Mouse (Mus musculus): ENCODE measurements around the gene Parva. TPM values are rescaled to one million over a fixed set of nuclear protein-coding genes. Genes with fewer than 3 reads are reported as not detected.

Parva gene
- polyA plus RNA-seq, 1 experiment from 2014 or later: 17.4 TPM

- 43% methylated on average over 7 of the region's 7 CpGs for WGBS
- Histone ChIP-seq H3K27me3 (replicated peaks; ENCODE audit: control insufficient read depth, insufficient read depth, low read length) (no peaks in the 10 kb centered on the region), H3K9ac (ENCODE audit: low read length) (no peak overlapping the region), H3K4me1 (ENCODE audit: control insufficient read depth, insufficient read depth, low read length) (peaks cover 18% of the 10 kb centered on the region), H3K4me3 (ENCODE audit: low read depth, low read length) (no peak overlapping the region), H3K4me2 (ENCODE audit: low read length) (no peak overlapping the region), H3K9me3 (replicated peaks; ENCODE audit: control insufficient read depth, low read length) (no peaks in the 10 kb centered on the region), H3K27ac (ENCODE audit: low read depth, low read length) (no peak overlapping the region), H3K36me3 (ENCODE audit: control insufficient read depth, insufficient read depth, low read length) (no peaks in the 10 kb centered on the region)
- DNase-seq (ENCODE audit: low spot score): peak; percentile 63
- ATAC-seq: no peak
These were observed 44.0 kb downstream of the Parva start for GRCm38 (mm10) chr7:112471316-112471715.

GRCm38 (mm10) chr7:112472024-112472707 is 44.9 kb downstream of the Parva start:
- H3K9ac ChIP-seq (ENCODE audit: low read length): no peak overlapping the region
- no peaks in the 10 kb centered on the region for H3K9me3 ChIP-seq (replicated peaks; ENCODE audit: control insufficient read depth, low read length)
- no peak overlapping the region for H3K4me2 ChIP-seq (ENCODE audit: low read length)
- peaks cover 18% of the 10 kb centered on the region for H3K4me1 ChIP-seq (ENCODE audit: control insufficient read depth, insufficient read depth, low read length)
- ATAC-seq (no peak), DNase-seq (ENCODE audit: low spot score) (no peak)
- no peak overlapping the region for H3K4me3 ChIP-seq (ENCODE audit: low read depth, low read length)
- no peaks in the 10 kb centered on the region for H3K27me3 ChIP-seq (replicated peaks; ENCODE audit: control insufficient read depth, insufficient read depth, low read length)
- H3K27ac ChIP-seq (ENCODE audit: low read depth, low read length): no peak overlapping the region
- no peaks in the 10 kb centered on the region for H3K36me3 ChIP-seq (ENCODE audit: control insufficient read depth, insufficient read depth, low read length)
- WGBS: 85% methylated on average over 10 of the region's 10 CpGs

- Histone ChIP-seq H3K9ac (ENCODE audit: low read length) (no peak overlapping the region), H3K27me3 (replicated peaks; ENCODE audit: control insufficient read depth, insufficient read depth, low read length) (no peaks in the 10 kb centered on the region), H3K4me2 (ENCODE audit: low read length) (no peak overlapping the region), H3K27ac (ENCODE audit: low read depth, low read length) (no peak overlapping the region), H3K9me3 (replicated peaks; ENCODE audit: control insufficient read depth, low read length) (no peaks in the 10 kb centered on the region), H3K4me3 (ENCODE audit: low read depth, low read length) (no peak overlapping the region), H3K36me3 (ENCODE audit: control insufficient read depth, insufficient read depth, low read length) (no peaks in the 10 kb centered on the region), H3K4me1 (ENCODE audit: control insufficient read depth, insufficient read depth, low read length) (peaks cover 13% of the 10 kb centered on the region)
- DNase-seq (ENCODE audit: low spot score) (no peak), ATAC-seq (no peak)
- 66% methylated on average over 9 of the region's 9 CpGs for WGBS
These were observed 45.5 kb downstream of the Parva start for GRCm38 (mm10) chr7:112472708-112473281.

GRCm38 (mm10) chr7:112473649-112474435 is 46.5 kb downstream of the Parva start:
- DNase-seq (ENCODE audit: low spot score): peak; percentile 59
- H3K27me3 ChIP-seq (replicated peaks; ENCODE audit: control insufficient read depth, insufficient read depth, low read length): no peaks in the 10 kb centered on the region
- H3K4me2 ChIP-seq (ENCODE audit: low read length): no peak overlapping the region
- H3K4me3 ChIP-seq (ENCODE audit: low read depth, low read length): no peak overlapping the region
- no peak overlapping the region for H3K9ac ChIP-seq (ENCODE audit: low read length)
- no peaks in the 10 kb centered on the region for H3K36me3 ChIP-seq (ENCODE audit: control insufficient read depth, insufficient read depth, low read length)
- WGBS: 26% methylated on average over 14 of the region's 14 CpGs
- H3K9me3 ChIP-seq (replicated peaks; ENCODE audit: control insufficient read depth, low read length): no peaks in the 10 kb centered on the region
- no peak overlapping the region for H3K27ac ChIP-seq (ENCODE audit: low read depth, low read length)
- H3K4me1 ChIP-seq (ENCODE audit: control insufficient read depth, insufficient read depth, low read length): peaks cover 11% of the 10 kb centered on the region; the same call in 1 of the 2 replicates
- peak; percentile 23; the same call in 1 of the 2 replicates for ATAC-seq

GRCm38 (mm10) chr7:112479116-112479515 is 51.8 kb downstream of the Parva start:
- no peaks in the 10 kb centered on the region for H3K9me3 ChIP-seq (replicated peaks; ENCODE audit: control insufficient read depth, low read length)
- ATAC-seq: no peak
- H3K4me3 ChIP-seq (ENCODE audit: low read depth, low read length): no peak overlapping the region
- no peaks in the 10 kb centered on the region for H3K36me3 ChIP-seq (ENCODE audit: control insufficient read depth, insufficient read depth, low read length)
- H3K4me2 ChIP-seq (ENCODE audit: low read length): no peak overlapping the region
- DNase-seq (ENCODE audit: low spot score): no peak
- WGBS: 78% methylated on average over 6 of the region's 6 CpGs
- no peaks in the 10 kb centered on the region for H3K27me3 ChIP-seq (replicated peaks; ENCODE audit: control insufficient read depth, insufficient read depth, low read length)
- H3K9ac ChIP-seq (ENCODE audit: low read length): no peak overlapping the region
- H3K27ac ChIP-seq (ENCODE audit: low read depth, low read length): no peak overlapping the region
- H3K4me1 ChIP-seq (ENCODE audit: control insufficient read depth, insufficient read depth, low read length): peaks cover 5% of the 10 kb centered on the region; the same call in 1 of the 2 replicates

- H3K9ac ChIP-seq (ENCODE audit: low read length): no peak overlapping the region
- H3K27me3 ChIP-seq (replicated peaks; ENCODE audit: control insufficient read depth, insufficient read depth, low read length): no peaks in the 10 kb centered on the region
- H3K9me3 ChIP-seq (replicated peaks; ENCODE audit: control insufficient read depth, low read length): no peaks in the 10 kb centered on the region
- H3K4me2 ChIP-seq (ENCODE audit: low read length): no peak overlapping the region
- H3K4me1 ChIP-seq (ENCODE audit: control insufficient read depth, insufficient read depth, low read length): peaks cover 5% of the 10 kb centered on the region; the same call in 1 of the 2 replicates
- no peaks in the 10 kb centered on the region for H3K36me3 ChIP-seq (ENCODE audit: control insufficient read depth, insufficient read depth, low read length)
- H3K4me3 ChIP-seq (ENCODE audit: low read depth, low read length): no peak overlapping the region
- ATAC-seq: no peak
- H3K27ac ChIP-seq (ENCODE audit: low read depth, low read length): no peak overlapping the region
- no peak for DNase-seq (ENCODE audit: low spot score)
- 92% methylated on average over 1 of the region's 1 CpGs for WGBS
These were observed 53.7 kb downstream of the Parva start for GRCm38 (mm10) chr7:112481031-112481430.

GRCm38 (mm10) chr7:112482572-112482971 is 55.3 kb downstream of the Parva start:
- DNase-seq (ENCODE audit: low spot score): no peak
- Histone ChIP-seq H3K27me3 (replicated peaks; ENCODE audit: control insufficient read depth, insufficient read depth, low read length) (no peaks in the 10 kb centered on the region), H3K9me3 (replicated peaks; ENCODE audit: control insufficient read depth, low read length) (no peaks in the 10 kb centered on the region), H3K4me3 (ENCODE audit: low read depth, low read length) (no peak overlapping the region), H3K27ac (ENCODE audit: low read depth, low read length) (no peak overlapping the region), H3K36me3 (ENCODE audit: control insufficient read depth, insufficient read depth, low read length) (no peaks in the 10 kb centered on the region), H3K4me2 (ENCODE audit: low read length) (no peak overlapping the region), H3K9ac (ENCODE audit: low read length) (no peak overlapping the region), H3K4me1 (ENCODE audit: control insufficient read depth, insufficient read depth, low read length) (peaks cover 5% of the 10 kb centered on the region; the same call in 1 of the 2 replicates)
- 86% methylated on average over 7 of the region's 7 CpGs for WGBS
- ATAC-seq: no peak

- H3K9me3 ChIP-seq (replicated peaks; ENCODE audit: control insufficient read depth, low read length): no peaks in the 10 kb centered on the region
- peak overlapping the region; percentile 32; the same call in 1 of the 2 replicates for H3K9ac ChIP-seq (ENCODE audit: low read length)
- H3K36me3 ChIP-seq (ENCODE audit: control insufficient read depth, insufficient read depth, low read length): no peaks in the 10 kb centered on the region
- WGBS: 2% methylated on average over 2 of the region's 2 CpGs
- peaks cover 5% of the 10 kb centered on the region; the same call in 1 of the 2 replicates for H3K4me1 ChIP-seq (ENCODE audit: control insufficient read depth, insufficient read depth, low read length)
- no peaks in the 10 kb centered on the region for H3K27me3 ChIP-seq (replicated peaks; ENCODE audit: control insufficient read depth, insufficient read depth, low read length)
- no peak overlapping the region for H3K27ac ChIP-seq (ENCODE audit: low read depth, low read length)
- H3K4me3 ChIP-seq (ENCODE audit: low read depth, low read length): no peak overlapping the region
- H3K4me2 ChIP-seq (ENCODE audit: low read length): no peak overlapping the region
- ATAC-seq: no peak
- DNase-seq (ENCODE audit: low spot score): peak; percentile 40
These were observed 56.1 kb downstream of the Parva start for GRCm38 (mm10) chr7:112483382-112483781.
